Mouse (Mus musculus): ENCODE measurements around the gene 1810024B03Rik.

- no peak for TF ChIP-seq EP300 (IDR thresholded peaks at IDR 0.05; ENCODE audit: low read length)
- TF ChIP-seq TCF12 (IDR thresholded peaks at IDR 0.05; ENCODE audit: low read depth, low read length): no peak
- TF ChIP-seq CTCF (conservative IDR thresholded peaks at IDR 0.05 in 1 of 2, IDR thresholded peaks at IDR 0.05 in 1 of 2; ENCODE audit: low read depth in 2 of 2, low read length in 2 of 2): no peak
- no peak for TF ChIP-seq CHD2 (IDR thresholded peaks at IDR 0.05; ENCODE audit: low read length)
These were observed 46.6 kb upstream of the 1810024B03Rik start for GRCm38 (mm10) chr2:127254604-127255134.

Data from CH12.LX (cell line).